Mouse (Mus musculus) kidney, adult 2 months (tissue): ENCODE data around the gene Cyld.

Experiments used
- CTCF ChIP-seq: fragments of 200-500 bp; conservative IDR thresholded peaks from 2 replicates; pipeline ENCODE4 v1.5.1; 2011; ENCODE audit warnings: low read depth, mild to moderate bottlenecking, control low read depth, low read length, moderate library complexity, mixed read lengths; ENCODE audit not compliant: insufficient read depth, insufficient read length
- POLR2A ChIP-seq: fragments of 200-500 bp; IDR thresholded peaks from one replicate; pipeline ENCODE4 v1.6.1; 2011; ENCODE audit warnings: low read depth, low read length, control low read depth

DNA sequence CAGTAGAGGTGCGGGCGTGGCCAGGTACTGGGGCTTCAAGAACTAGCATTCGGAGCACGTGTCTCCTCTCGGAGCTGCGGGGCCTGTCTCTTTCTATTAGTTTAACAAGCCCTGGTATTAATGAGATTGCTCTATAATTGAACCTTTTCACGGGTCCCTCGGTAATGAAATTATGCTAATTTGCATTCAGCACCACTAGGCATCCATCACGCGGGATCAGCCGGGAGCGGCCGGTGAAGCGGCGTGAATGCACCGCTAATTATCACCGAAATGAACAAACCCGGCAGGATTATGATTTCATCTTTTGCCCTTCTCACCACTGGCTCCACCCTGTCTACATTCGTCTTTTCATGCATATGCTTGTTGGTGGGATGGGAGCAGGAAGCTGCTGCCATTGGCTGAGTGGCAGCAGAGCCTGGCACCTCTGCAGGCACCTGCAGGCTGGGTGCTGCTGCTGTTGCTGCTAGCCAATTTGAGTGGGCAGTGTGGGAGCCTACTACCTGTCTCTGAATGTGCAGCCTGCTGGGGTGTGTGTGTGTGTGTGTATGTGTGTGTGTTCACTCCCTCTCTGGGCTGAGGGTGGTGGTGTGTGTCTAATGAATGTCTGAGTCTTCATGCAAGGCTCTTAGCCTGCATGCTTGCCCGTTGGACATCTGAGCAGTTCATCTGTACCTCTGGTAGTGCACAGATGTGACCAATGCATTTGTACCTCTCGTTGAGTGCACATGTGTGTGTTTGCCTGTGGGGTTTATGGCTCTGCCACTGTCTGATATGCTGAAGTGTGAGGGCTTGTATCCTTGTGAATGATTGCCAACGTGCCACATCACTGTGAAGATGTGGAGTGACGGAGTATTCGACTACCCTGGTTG, 97.2 kb downstream of the Cyld start:
- no peak for TF ChIP-seq CTCF
- TF ChIP-seq POLR2A: no peak
